Mouse (Mus musculus) adrenal gland, adult 8-10 months (tissue): ENCODE measurements around the gene Tldc1. TPM values are rescaled to one million over a fixed set of nuclear protein-coding genes. Genes with fewer than 3 reads are reported as not detected.
A peak's percentile ranks its signal among the peaks of the same experiment; 100 is the strongest.

ENCODE experiments used
- DNase-seq: peaks from one replicate; pipeline ENCODE4 v3.0.0; 2022
- total RNA-seq, 4 experiments: library from RNA; stranded (reverse); gene quantifications; 2 replicates each; pipeline ENCODE4 v1.2.4; 2022

The Tldc1 gene
- total RNA-seq, 4 experiments from 2014 or later, result 16.1 to 18.1 (median 17.1) TPM

- peak; percentile 65 for DNase-seq
Observed at GRCm38 (mm10) chr8:119719011-119719501, 59.2 kb downstream of the Tldc1 start.

DNA sequence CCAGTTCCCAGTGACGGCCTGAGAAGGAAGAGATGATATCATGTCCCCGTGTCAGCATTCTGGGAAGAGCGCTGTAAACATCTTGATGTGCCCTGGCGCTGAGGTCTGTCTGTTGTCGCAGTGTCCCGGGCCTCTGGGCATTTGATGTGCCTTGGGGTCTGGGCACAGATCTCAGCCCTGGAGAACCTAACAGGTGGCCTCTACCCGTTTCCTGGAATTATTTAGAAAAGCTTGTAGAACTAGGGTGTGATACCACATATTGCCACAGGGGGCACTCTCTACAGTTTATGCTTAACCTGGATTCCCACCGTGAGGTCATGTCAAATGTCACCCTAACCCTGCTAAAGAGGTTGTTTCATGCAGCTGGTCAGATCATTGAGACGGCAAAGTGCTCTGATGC, 60.5 kb downstream of the Tldc1 start:
- no peak for DNase-seq

DNA sequence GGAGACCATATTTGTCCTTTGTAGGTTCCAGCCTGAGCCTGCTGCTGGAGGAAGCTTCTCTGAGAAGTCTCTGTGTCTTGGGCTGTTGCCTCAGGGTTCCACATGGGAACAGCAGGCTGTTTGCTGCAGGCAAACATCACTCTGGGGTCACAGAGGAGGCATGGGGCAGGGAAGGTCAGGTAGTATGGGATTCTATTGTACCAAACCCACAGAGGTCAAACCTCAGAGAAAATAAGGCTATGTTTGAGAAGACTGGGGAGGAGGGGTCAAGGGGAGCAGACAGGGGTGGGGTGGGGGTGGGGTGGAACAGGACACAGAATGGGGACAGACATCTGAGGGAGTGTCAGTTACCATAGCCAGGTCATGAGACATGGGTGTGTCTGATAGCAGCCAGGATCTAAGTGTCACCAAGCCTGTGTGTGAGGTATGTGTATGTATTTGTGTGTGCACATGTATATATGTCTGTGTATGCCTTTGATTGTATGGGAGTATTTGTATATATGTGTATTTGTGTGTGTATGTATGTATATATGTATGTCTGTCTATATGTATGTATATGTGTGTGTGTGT, 61.4 kb downstream of the Tldc1 start:
- no peak for DNase-seq

DNA sequence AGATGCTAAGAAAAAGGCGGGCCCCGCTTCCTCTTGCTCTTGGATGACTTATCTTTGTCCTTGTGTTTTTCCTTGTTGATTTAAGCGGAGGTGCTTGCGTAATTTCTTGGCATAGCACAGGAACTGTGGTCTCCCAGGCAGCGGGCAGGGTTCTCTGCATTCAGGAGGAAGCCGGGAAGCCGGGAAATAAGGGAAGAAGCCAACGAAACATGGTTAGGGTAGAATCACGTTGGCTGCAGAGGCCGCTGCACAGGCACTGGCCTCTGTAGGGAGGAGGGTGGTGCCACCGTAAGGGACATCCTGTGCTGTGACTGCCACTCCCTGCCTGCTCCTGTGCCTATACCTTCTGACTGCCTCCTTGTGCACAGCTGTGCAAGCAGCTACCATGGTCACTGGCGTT, 63.0 kb downstream of the Tldc1 start:
- DNase-seq, result peak; percentile 75

DNA sequence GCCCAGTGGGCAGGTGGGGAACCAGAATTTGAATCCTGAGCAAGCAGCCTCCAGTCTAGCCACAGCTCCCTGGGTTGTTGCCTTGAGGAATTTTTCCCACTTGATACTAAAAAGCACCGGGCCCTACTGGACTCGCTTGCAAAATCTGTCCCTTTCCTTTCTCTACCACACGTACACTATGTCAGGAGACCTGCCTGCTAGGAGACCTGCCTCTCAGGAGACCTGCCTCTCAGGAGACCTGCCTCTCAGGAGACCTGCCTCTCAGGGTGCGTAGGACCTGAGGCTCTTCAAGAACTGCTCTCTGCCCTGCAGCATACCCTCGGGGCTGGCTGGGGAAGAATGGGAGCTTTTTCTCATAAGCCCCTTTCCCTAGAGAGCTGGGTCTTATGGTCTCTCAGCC, 64.8 kb downstream of the Tldc1 start:
- no peak for DNase-seq

DNA sequence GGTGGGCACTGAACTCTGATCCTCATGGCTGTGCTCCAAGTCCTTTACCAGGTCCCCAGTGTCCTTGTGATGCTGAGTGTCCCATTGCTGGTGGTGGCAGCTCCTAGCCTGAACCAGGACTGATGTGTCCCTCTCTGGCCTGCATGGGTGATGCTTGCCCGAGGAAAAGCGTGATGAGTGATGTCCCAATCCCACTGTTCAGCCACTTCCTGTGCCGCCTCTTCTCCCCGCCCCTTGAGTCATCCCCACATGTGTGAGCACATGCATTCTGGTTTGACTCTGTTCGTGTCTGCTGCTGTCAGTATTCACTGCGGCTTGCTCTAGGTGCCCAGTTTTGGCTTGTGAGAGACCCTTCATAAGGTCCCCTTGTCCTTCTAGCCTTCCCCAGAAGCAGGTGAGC, 66.0 kb downstream of the Tldc1 start:
- DNase-seq, result peak; percentile 32

Other genes with a start within 250 kb of the Tldc1 start
- 100 to 1,000 TPM; 107 to 141 (median 126) TPM for gene Mbtps1, start 219.7 kb downstream of the Tldc1 start, total RNA-seq
- gene Hsdl1, start 203.2 kb downstream of the Tldc1 start, total RNA-seq, result 10 to 100 TPM; 35.6 to 81.1 (median 56.8) TPM
- not detected for gene Dnaaf1, start 203.2 kb downstream of the Tldc1 start, total RNA-seq
- gene Taf1c, start 173.2 kb downstream of the Tldc1 start, total RNA-seq, result 10 to 100 TPM; 13.1 to 16.3 (median 15.3) TPM
- gene Adad2, start 165.7 kb downstream of the Tldc1 start, total RNA-seq, result not detected
- 1 to 10 TPM in 2 of 4 experiments, under 1 TPM in 2; 0.58 to 1.5 (median 1.2) TPM for gene Kcng4, start 142.7 kb downstream of the Tldc1 start, total RNA-seq
- gene Wfdc1, start 112.1 kb downstream of the Tldc1 start, total RNA-seq, result 10 to 100 TPM in 3 of 4 experiments, 1 to 10 TPM in 1; 9.0 to 14.0 (median 12.8) TPM
- gene Atp2c2, start 78.4 kb downstream of the Tldc1 start, total RNA-seq, result under 1 TPM in 3 of 4 experiments, not detected in 1; 0.35 to 0.38 (median 0.38) TPM
- 10 to 100 TPM; 38.1 to 64.0 (median 54.4) TPM for gene Cotl1, start 62.1 kb upstream of the Tldc1 start, total RNA-seq
- 10 to 100 TPM in 3 of 4 experiments, 1 to 10 TPM in 1; 8.4 to 13.8 (median 11.8) TPM for gene Klhl36, start 83.8 kb upstream of the Tldc1 start, total RNA-seq
- 100 to 1,000 TPM in 3 of 4 experiments, 10 to 100 TPM in 1; 88.6 to 130 (median 113) TPM for gene Usp10, start 131.9 kb upstream of the Tldc1 start, total RNA-seq
- 10 to 100 TPM in 1 of 4 experiments, 1 to 10 TPM in 3; 1.7 to 16.9 (median 5.8) TPM for gene Gm20388, start 132.4 kb upstream of the Tldc1 start, total RNA-seq
- gene Crispld2, start 214.0 kb upstream of the Tldc1 start, total RNA-seq, result 10 to 100 TPM in 2 of 4 experiments, 1 to 10 TPM in 2; 7.4 to 14.4 (median 10.5) TPM